Mouse (Mus musculus) bone marrow, adult 2 months (tissue): ENCODE measurements around the gene Stk10.

Source experiments
- CTCF ChIP-seq: fragments of 200-500 bp; IDR thresholded peaks from 2 replicates; pipeline ENCODE4 v1.5.1; 2011; ENCODE audit warnings: low read length, control low read depth; ENCODE audit not compliant: control insufficient read depth, insufficient read depth
- POLR2A ChIP-seq: fragments of 200-500 bp; IDR thresholded peaks from 2 replicates; pipeline ENCODE4 v1.6.1; 2011; ENCODE audit warnings: low read depth, mild to moderate bottlenecking, control low read depth, low read length, borderline replicate concordance; ENCODE audit not compliant: control insufficient read depth

- no peak for TF ChIP-seq CTCF
- no peak for TF ChIP-seq POLR2A
These were observed 22.2 kb upstream of the Stk10 start for GRCm38 (mm10) chr11:32510930-32511329.
